Mouse (Mus musculus) heart, embryonic 14.5 days (tissue): ENCODE measurements around the gene Ctsw. TPM values are rescaled to one million over a fixed set of nuclear protein-coding genes. Genes with fewer than 3 reads are reported as not detected.

Source experiments
- ATAC-seq: fragments of 200-750 bp; cut with Nextera tagmentation; 2 replicates; pipeline ENCODE4 v1.8.0; 2017; ENCODE audit warnings: low read depth, moderate TSS enrichment; ENCODE audit not compliant: insufficient number of reproducible peaks, insufficient read depth, low FRiP score
- H3K27ac ChIP-seq, 2 experiments: fragments of 200-500 bp in 1 of 2; fragments of 300-500 bp in 1 of 2; sonication (generic) in 1 of 2; replicated peaks in 1 of 2; 2 replicates each; pipeline ENCODE4 v1.5.1; 2012 to 2014; ENCODE audit warnings: low read depth in 2 of 2, low read length in 2 of 2, control low read depth in 1 of 2, mild to moderate bottlenecking in 1 of 2, mixed read lengths in 1 of 2; ENCODE audit not compliant: control insufficient read depth in 1 of 2, insufficient read depth in 1 of 2
- H3K27me3 ChIP-seq: fragments of 300-500 bp; sonication (generic); 2 replicates; pipeline ENCODE4 v1.6.1; 2014; ENCODE audit warnings: mild to moderate bottlenecking, low read length, control low read depth; ENCODE audit not compliant: control insufficient read depth, insufficient read depth
- H3K36me3 ChIP-seq: fragments of 300-500 bp; sonication (generic); 2 replicates; pipeline ENCODE4 v1.6.1; 2014; ENCODE audit warnings: mild to moderate bottlenecking, control low read depth, low read length, mixed read lengths; ENCODE audit not compliant: control insufficient read depth, insufficient read depth
- H3K4me1 ChIP-seq, 2 experiments: fragments of 200-500 bp in 1 of 2; fragments of 300-500 bp in 1 of 2; sonication (generic) in 1 of 2; 2 replicates each; pipeline ENCODE4 v1.6.1; 2012 to 2014; ENCODE audit warnings: low read length in 2 of 2, control low read depth in 1 of 2, mixed read lengths in 1 of 2; ENCODE audit not compliant: control insufficient read depth in 2 of 2, insufficient read depth in 2 of 2
- H3K4me2 ChIP-seq: fragments of 300-500 bp; sonication (generic); 2 replicates; pipeline ENCODE4 v1.6.1; 2014; ENCODE audit warnings: mild to moderate bottlenecking, low read length
- H3K4me3 ChIP-seq, 2 experiments: fragments of 200-500 bp in 1 of 2; fragments of 300-500 bp in 1 of 2; sonication (generic) in 1 of 2; 2 replicates each; pipeline ENCODE4 v1.5.1; 2012 to 2014; ENCODE audit warnings: low read length in 2 of 2, mild to moderate bottlenecking in 2 of 2, control low read depth in 1 of 2, low read depth in 1 of 2, moderate library complexity in 1 of 2; ENCODE audit not compliant: control insufficient read depth in 1 of 2, insufficient read depth in 1 of 2
- H3K9ac ChIP-seq: fragments of 300-500 bp; sonication (generic); 2 replicates; pipeline ENCODE4 v1.6.1; 2014; ENCODE audit warnings: mild to moderate bottlenecking, low read length
- H3K9me3 ChIP-seq: fragments of 300-500 bp; sonication (generic); 2 replicates; pipeline ENCODE4 v1.6.1; 2016; ENCODE audit warnings: low read length, control low read depth; ENCODE audit not compliant: control insufficient read depth
- WGBS: fragments of 180-500 bp; shearing (Covaris S2); extraction: QIAGEN DNeasy Blood & Tissue Kit; methylation state at CpG from one replicate; pipeline ENCODE4 v1.1.7; 2014; 5-methylcytosine and 5-hydroxymethylcytosine counted together
- polyA plus RNA-seq: library from polyadenylated mRNA; unstranded; fragments of >200 nt; fragmentation: Nextera tagmentation; extraction: Ambion mirVana; gene quantifications from 2 replicates; pipeline ENCODE4 v1.2.1, GENCODE M21; 2014

Ctsw gene
- polyA plus RNA-seq, 1 experiment from 2014 or later: 1.4 TPM

DNA sequence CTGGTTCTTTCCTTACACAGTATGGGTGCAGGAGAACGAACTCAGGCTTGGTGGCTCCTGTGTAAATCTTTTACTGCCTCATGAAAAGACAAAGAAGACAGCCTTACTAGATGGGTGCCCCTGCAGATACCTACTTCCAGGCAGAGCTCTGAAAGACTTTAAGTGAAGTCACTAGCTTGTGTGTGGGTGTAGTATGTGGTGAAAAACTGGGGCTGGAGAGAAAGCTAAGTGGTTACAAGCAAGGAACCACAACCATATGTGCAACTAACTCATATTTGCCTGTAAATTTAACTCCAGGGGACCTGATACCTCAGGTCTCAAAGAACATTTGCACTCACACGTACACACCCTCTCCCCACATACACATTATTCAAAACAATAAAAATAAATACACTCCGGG lies 8.4 kb downstream of the Ctsw start:
- WGBS: 23% methylated on average over 3 of the region's 3 CpGs
- Histone ChIP-seq H3K9me3 (no peaks in the 10 kb centered on the region), H3K27me3 (no peaks in the 10 kb centered on the region), H3K4me2 (peak overlapping the region; percentile 80), H3K36me3 (peaks cover 32% of the 10 kb centered on the region), H3K4me3 (peak overlapping the region in 1 of 2 experiments; percentile 75; a peak in 3 of 4 replicates), H3K27ac (peak overlapping the region in 1 of 2 experiments; percentile 70; a peak in 1 of 4 replicates), H3K4me1 (peaks cover 12 to 36% of the 10 kb centered on the region in 2 experiments), H3K9ac (peak overlapping the region; percentile 80)
- no peak for ATAC-seq

DNA sequence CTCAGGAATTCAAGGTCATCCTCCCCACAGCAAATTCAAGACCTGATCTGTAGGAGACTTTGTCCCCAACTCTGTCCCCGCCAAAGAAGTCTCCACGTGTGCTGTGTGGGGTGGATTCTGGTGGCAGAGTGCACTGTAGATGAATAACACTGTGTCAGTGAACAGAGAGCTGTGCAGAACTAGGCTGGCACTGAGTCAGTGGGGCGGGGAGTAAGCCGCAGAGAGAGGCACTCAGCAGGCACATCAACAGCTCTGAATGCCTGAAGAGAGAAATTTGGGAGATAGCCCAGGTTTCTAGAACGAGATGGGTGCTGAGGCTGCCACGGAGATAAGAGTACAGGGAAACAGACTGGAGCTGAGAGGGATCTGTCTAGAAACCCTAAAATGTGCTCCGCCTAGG lies 9.3 kb downstream of the Ctsw start:
- ATAC-seq: no peak
- Histone ChIP-seq H3K4me2 (no peak overlapping the region), H3K27me3 (no peaks in the 10 kb centered on the region), H3K36me3 (peaks cover 32% of the 10 kb centered on the region), H3K9me3 (no peaks in the 10 kb centered on the region), H3K27ac (no peak overlapping the region), H3K9ac (no peak overlapping the region), H3K4me1 (peaks cover 11 to 35% of the 10 kb centered on the region in 2 experiments), H3K4me3 (no peak overlapping the region)
- WGBS: 53% methylated on average over 7 of the region's 7 CpGs

DNA sequence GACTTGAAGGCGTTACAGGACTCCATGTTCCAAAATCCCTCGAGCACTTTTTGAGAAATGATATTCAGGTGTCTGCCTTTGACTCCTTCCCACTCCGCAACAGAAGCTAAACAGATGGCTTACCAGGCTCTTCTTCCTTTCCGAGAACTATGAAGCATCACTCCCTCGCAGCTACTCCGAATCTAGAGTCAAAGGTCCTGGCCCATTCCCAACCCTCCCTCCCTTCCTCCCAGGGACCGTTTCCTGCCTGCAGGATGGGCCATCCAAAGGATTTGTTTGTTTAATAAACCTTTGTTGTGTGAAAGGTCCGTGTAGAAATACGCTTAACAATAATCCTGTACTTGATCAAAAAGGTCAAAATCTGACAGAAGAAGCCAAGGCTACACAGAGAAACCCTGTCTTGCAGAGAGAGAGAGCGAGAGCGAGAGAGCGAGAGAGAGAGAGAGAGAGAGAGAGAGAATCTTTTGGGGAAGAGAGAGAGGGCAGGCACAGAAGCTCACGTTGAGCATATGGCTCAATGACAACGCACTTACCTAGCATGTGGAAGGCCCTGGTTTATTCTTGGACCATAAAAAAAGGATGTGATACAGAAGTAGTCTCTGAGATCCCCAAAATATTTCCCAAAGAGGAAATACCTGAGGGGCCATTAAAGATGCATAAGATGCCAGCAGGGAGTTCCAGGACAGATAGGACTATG lies 10.4 kb downstream of the Ctsw start, which contains the start of gene Ccdc85b:
Gene Ccdc85b, minus strand, starts transcription at position 149 of the 697 bp plus-strand sequence.
- peak within 1 kb of the TSS; percentile 89 for H3K9ac ChIP-seq
- H3K27ac ChIP-seq: peak within 1 kb of the TSS; percentile 90 to 94
- WGBS: 15% methylated on average over 14 of the region's 14 CpGs
- H3K4me3 ChIP-seq: peak within 1 kb of the TSS; percentile 69 to 92
- peaks cover 28% of the 10 kb centered on the region for H3K36me3 ChIP-seq
- H3K4me2 ChIP-seq: peak within 1 kb of the TSS; percentile 97
- no peaks in the 10 kb centered on the region for H3K27me3 ChIP-seq
- no peak for ATAC-seq
- H3K4me1 ChIP-seq: peaks cover 11 to 33% of the 10 kb centered on the region in 2 experiments
- no peaks in the 10 kb centered on the region for H3K9me3 ChIP-seq

DNA sequence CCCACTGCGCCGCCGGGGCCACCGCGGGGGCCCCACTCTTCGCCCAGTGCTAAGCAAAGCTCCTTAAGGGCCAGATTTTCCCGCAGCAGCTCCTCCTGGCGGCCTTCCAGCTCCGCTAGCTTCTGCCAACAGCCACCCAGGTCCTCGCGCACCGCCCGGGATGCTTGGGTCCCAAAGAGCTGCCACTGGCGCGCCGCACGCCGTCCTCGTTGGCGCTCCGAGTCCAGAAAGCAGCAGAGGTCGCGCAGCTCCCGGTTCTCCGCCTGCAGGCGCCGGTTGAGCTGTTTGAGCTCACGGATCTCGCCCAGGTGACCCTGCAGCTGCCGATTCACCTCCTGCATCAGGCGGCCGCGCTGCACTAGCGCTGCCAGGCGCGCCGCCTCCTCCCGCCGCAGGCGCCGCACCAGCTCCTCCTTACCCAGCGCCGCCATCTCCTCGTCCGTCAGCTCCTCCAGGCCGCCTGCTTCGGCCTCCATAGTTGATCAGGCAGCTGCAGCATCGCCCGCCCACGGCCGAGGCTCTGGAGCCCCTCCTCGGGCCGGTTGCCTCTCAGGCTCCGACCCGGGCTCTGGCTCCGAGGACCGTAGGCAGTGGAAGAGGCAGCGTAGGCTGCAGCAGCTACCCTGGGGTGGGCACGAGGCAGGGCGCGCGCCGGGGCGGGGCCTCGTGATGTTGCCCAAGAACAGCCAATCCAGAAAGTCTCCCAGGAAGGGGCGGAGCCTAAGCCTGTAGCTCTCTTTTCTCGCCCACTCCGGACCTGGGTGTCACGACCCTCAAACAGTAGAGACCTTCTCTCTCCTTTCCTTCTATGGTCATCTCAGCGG lies 11.2 kb downstream of the Ctsw start:
- Histone ChIP-seq H3K4me3 (peak overlapping the region; percentile 69 to 92), H3K4me1 (peaks cover 11 to 33% of the 10 kb centered on the region in 2 experiments), H3K27me3 (no peaks in the 10 kb centered on the region), H3K9me3 (no peaks in the 10 kb centered on the region), H3K9ac (peak overlapping the region; percentile 89), H3K36me3 (peaks cover 22% of the 10 kb centered on the region), H3K4me2 (peak overlapping the region; percentile 97), H3K27ac (peak overlapping the region; percentile 90 to 94)
- ATAC-seq: peak; percentile 84
- WGBS: under 1% methylated on average over 68 of the region's 70 CpGs

DNA sequence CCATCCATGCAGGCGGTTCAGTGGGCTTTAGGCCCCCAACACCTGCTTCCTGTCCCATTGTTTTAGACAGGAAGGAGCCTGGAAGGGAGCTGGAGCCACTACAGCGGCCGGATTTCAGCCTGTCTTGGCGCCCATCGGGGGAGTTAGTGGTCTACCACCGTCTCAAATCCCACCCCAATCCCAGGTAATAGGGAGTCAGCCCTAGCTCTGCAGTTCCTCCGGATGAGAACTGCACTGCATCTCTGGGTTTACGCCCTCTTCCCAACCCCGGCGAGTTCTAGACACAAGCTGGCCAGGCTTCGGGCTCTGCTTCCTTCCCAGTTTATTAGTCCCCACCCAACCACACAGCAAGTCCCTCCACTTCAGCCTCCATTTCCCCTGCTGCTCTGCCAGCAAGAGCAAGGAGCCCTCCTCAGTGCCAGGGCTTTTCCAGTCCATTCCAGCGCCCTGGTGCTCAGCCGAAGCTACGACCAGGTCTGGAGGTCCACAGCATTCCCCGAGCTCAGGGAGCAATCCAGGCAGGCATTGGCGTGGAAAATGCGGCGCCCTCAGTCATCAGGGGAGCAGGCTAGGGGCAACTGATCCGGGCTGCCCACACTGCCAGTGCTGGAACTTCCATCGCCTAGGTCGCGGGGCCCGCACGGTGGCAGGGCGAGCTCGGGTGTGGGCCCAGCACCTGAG lies 11.9 kb downstream of the Ctsw start:
- Histone ChIP-seq H3K36me3 (peaks cover 15% of the 10 kb centered on the region), H3K4me3 (peak overlapping the region; percentile 69 to 92), H3K27me3 (no peaks in the 10 kb centered on the region), H3K9ac (peak overlapping the region; percentile 89), H3K9me3 (no peaks in the 10 kb centered on the region), H3K27ac (peak overlapping the region; percentile 90 to 94), H3K4me2 (peak overlapping the region; percentile 97), H3K4me1 (peaks cover 11 to 32% of the 10 kb centered on the region in 2 experiments)
- 0 out of 2 replicates have a peak, but pooled peaks have one; percentile 4 for ATAC-seq
- WGBS: 4% methylated on average over 26 of the region's 26 CpGs

DNA sequence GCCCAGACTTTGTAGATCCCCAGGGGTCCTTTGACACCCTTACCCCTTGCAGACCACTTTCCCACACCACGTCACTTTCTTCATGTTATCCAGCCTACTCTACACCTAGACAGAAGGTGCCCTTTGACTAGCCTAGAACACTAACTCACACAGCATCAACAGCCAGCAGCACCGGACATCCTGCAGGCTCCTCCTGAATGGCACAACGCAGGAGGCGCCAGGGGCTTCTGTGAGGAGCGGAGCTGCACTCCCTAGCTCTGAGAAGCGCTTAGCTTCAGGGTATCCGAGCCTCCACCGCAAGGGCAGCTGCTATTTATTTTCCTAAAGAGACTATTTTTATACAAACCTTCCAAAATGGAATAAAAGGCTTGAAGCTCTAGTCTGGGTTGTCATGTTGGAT lies 12.7 kb downstream of the Ctsw start:
- H3K9me3 ChIP-seq: no peaks in the 10 kb centered on the region
- peaks cover 15% of the 10 kb centered on the region for H3K36me3 ChIP-seq
- no peak for ATAC-seq
- no peaks in the 10 kb centered on the region for H3K27me3 ChIP-seq
- H3K4me1 ChIP-seq: peaks cover 9 to 27% of the 10 kb centered on the region in 2 experiments
- H3K4me3 ChIP-seq: peak overlapping the region; percentile 69 to 92
- H3K4me2 ChIP-seq: peak overlapping the region; percentile 97
- H3K9ac ChIP-seq: peak overlapping the region; percentile 89
- WGBS: 51% methylated on average over 8 of the region's 8 CpGs
- peak overlapping the region; percentile 58 to 94 for H3K27ac ChIP-seq

DNA sequence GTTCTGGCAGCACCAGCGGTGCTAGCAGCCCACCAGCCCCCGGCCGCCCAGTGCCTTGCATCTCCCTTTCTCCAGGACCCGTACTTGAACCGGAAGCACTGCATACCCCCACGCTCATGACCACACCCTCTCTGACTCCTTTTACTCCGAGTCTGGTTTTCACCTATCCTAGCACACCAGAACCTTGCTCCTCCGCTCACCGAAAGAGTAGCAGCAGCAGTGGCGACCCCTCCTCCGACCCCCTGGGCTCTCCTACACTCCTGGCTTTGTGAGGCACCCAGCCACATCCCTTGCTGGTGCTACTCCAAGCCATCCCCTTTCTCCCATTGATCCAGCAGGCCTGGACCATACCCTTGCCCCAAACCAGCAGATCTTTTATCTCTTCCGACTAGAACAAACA lies 13.3 kb downstream of the Ctsw start:
- Histone ChIP-seq H3K4me3 (peak overlapping the region; percentile 69 to 92), H3K36me3 (peaks cover 15% of the 10 kb centered on the region), H3K4me2 (peak overlapping the region; percentile 97), H3K27ac (peak overlapping the region in 1 of 2 experiments; percentile 94; a peak in 1 of 4 replicates), H3K9me3 (no peaks in the 10 kb centered on the region), H3K9ac (peak overlapping the region; percentile 89), H3K27me3 (no peaks in the 10 kb centered on the region; the same call in 1 of the 2 replicates), H3K4me1 (peaks cover 9 to 26% of the 10 kb centered on the region in 2 experiments)
- 75% methylated on average over 12 of the region's 12 CpGs for WGBS
- ATAC-seq: no peak
